Mouse (Mus musculus) midbrain, embryonic 16.5 days (tissue): ENCODE measurements around the gene Vash1. TPM values are rescaled to one million over a fixed set of nuclear protein-coding genes. Genes with fewer than 3 reads are reported as not detected.

Experiments
- ATAC-seq: fragments of 200-750 bp; cut with Nextera tagmentation; 2 replicates; pipeline ENCODE4 v1.8.0; 2017; ENCODE audit warnings: moderate TSS enrichment
- H3K27ac ChIP-seq: fragments of 300-500 bp; sonication (generic); 2 replicates; pipeline ENCODE4 v1.5.1; 2014; ENCODE audit warnings: mild to moderate bottlenecking, low read length, mixed read lengths
- H3K27me3 ChIP-seq: fragments of 300-500 bp; sonication (generic); 2 replicates; pipeline ENCODE4 v1.6.1; 2014; ENCODE audit warnings: low read depth, low read length, mixed read lengths; ENCODE audit not compliant: control insufficient read depth, insufficient read depth
- H3K36me3 ChIP-seq: fragments of 300-500 bp; sonication (generic); 2 replicates; pipeline ENCODE4 v1.6.1; 2014; ENCODE audit warnings: mild to moderate bottlenecking, low read length, moderate library complexity, mixed read lengths; ENCODE audit not compliant: control insufficient read depth, insufficient read depth
- H3K4me1 ChIP-seq: fragments of 300-500 bp; sonication (generic); 2 replicates; pipeline ENCODE4 v1.6.1; 2014; ENCODE audit warnings: mild to moderate bottlenecking, low read length, mixed read lengths; ENCODE audit not compliant: control insufficient read depth, insufficient read depth
- H3K4me2 ChIP-seq: fragments of 300-500 bp; sonication (generic); 2 replicates; pipeline ENCODE4 v1.6.1; 2014; ENCODE audit warnings: mild to moderate bottlenecking, low read length, mixed read lengths
- H3K4me3 ChIP-seq: fragments of 300-500 bp; sonication (generic); 2 replicates; pipeline ENCODE4 v1.5.1; 2014; ENCODE audit warnings: low read depth, mild to moderate bottlenecking, low read length, moderate library complexity, mixed read lengths
- H3K9ac ChIP-seq: fragments of 300-500 bp; sonication (generic); 2 replicates; pipeline ENCODE4 v1.6.1; 2014; ENCODE audit warnings: low read depth, low read length, mixed read lengths
- H3K9me3 ChIP-seq: fragments of 300-500 bp; sonication (generic); replicated peaks from 2 replicates; pipeline ENCODE4 v1.6.1; 2014; ENCODE audit warnings: mild to moderate bottlenecking, low read length, mixed read lengths; ENCODE audit not compliant: control insufficient read depth, poor library complexity, severe bottlenecking
- WGBS: fragments of 180-500 bp; shearing (Covaris S2); extraction: QIAGEN DNeasy Blood & Tissue Kit; methylation state at CpG from one replicate; pipeline ENCODE4 v1.1.7; 2014; 5-methylcytosine and 5-hydroxymethylcytosine counted together
- polyA plus RNA-seq: library from polyadenylated mRNA; unstranded; fragments of >200 nt; fragmentation: Nextera tagmentation; extraction: Ambion mirVana; gene quantifications from 2 replicates; pipeline ENCODE4 v1.2.1, GENCODE M21; 2015

Gene Vash1
- polyA plus RNA-seq, 1 experiment from 2014 or later, result 30.0 TPM

DNA sequence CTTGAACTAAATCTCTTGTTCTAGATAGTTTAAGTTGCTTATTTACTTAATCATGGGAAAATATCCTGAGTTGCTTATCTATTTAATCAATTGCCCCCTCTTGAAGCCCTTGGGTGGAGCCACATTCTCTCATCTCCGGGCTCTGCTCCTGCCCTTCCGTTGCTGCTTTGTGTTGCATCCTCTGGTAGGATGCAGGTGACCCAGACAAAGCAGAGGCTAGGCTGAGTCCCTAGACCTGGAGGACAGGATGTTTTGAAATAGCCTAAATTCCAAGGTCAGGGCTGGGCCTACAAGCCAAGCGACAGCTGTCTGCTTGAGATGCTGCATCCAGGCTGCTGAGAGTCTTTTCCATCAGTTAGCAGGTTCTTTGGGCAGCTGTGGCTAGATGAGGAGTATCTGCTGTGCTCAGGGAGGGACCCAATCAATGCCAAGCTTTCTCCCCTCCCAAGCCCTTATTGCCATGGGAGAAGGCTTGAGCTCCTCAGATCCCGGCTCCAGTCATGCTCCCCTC lies 9.0 kb downstream of the Vash1 start:
- Histone ChIP-seq H3K4me3 (no peak overlapping the region), H3K27ac (no peak overlapping the region), H3K4me2 (no peak overlapping the region), H3K27me3 (no peaks in the 10 kb centered on the region), H3K9ac (no peak overlapping the region), H3K9me3 (no peaks in the 10 kb centered on the region), H3K36me3 (peaks cover 28% of the 10 kb centered on the region), H3K4me1 (peaks cover 27% of the 10 kb centered on the region)
- ATAC-seq, result no peak
- 75% methylated on average over 4 of the region's 4 CpGs for WGBS

DNA sequence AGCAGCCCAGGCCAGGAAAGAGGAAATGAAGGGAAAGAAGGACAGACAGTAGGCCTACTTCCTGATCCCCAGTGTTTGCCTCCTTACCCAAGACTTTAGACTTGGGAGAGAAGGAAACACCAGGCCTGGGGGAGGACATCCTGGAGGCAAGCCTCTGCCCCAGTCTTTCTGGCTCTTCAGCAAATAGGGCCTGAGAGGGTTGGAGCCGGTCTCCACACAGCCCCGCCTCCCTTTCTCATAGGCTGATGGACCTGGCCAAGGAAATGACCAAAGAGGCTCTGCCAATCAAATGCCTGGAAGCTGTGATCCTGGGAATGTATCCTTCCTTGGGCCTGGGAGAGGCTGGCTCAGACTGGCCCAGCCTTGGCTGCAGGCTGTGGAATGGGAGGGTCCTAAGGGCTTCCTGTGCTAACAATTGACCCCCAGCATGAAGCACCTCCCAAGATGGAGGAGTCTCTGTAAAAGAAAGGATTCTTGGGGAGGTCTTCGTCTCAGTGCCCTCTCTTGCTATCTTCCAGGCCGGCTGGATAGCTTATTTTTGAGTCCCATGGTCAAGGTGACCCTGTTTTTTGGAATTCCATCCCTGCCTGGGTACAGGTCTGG lies 9.6 kb downstream of the Vash1 start:
- ATAC-seq, result no peak
- Histone ChIP-seq H3K9ac (no peak overlapping the region), H3K27me3 (no peaks in the 10 kb centered on the region), H3K27ac (no peak overlapping the region), H3K9me3 (no peaks in the 10 kb centered on the region), H3K4me2 (no peak overlapping the region), H3K4me3 (no peak overlapping the region), H3K36me3 (peaks cover 28% of the 10 kb centered on the region), H3K4me1 (peaks cover 22% of the 10 kb centered on the region)
- 87% methylated on average over 4 of the region's 4 CpGs for WGBS

GRCm38 (mm10) chr12:86688917-86689316 lies 10.4 kb downstream of the Vash1 start:
- no peak overlapping the region for H3K4me3 ChIP-seq
- no peaks in the 10 kb centered on the region for H3K27me3 ChIP-seq
- H3K9ac ChIP-seq, result no peak overlapping the region
- ATAC-seq, result no peak
- H3K27ac ChIP-seq, result no peak overlapping the region
- 97% methylated on average over 27 of the region's 27 CpGs for WGBS
- no peaks in the 10 kb centered on the region for H3K9me3 ChIP-seq
- H3K4me2 ChIP-seq, result no peak overlapping the region
- H3K36me3 ChIP-seq, result peaks cover 28% of the 10 kb centered on the region
- peaks cover 14% of the 10 kb centered on the region for H3K4me1 ChIP-seq

DNA sequence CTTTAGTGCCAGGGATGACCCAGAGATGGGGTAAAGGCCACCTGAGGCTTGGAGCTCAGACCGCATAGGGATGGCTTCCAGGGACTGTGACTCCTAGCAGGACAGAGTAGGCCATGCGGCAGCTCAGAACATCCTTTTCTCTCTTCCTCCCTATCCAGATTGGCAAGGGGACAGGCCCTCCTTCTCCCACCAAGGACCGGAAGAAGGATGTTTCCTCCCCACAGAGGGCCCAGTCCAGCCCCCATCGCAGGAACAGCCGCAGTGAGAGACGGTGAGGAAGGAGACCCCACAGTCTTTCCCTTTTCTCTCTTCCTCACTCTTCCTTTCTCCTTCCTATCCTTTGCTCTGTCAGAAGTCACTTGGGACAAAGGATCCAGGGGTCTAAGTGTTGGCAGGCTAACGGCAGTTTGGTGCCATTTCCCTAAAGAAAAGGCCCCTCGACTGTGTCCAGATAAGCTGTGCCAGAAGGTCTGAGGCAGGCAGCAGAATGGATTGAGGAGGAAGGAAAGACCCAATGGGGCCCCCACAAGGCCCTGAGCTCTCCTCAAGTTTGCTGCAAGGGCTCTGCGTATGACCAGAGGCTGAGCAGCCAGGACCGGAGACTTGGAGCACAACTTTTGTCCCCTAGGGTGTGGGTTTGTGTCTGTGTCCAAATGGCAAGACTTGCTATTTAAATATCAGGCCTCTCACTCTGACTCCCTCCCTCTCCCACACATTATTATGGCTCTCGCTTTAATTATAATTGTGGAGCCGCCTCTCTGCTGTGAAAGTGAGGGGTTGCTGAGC lies 12.4 kb downstream of the Vash1 start:
- H3K36me3 ChIP-seq, result peaks cover 34% of the 10 kb centered on the region
- no peak overlapping the region for H3K27ac ChIP-seq
- 85% methylated on average over 12 of the region's 12 CpGs for WGBS
- H3K9me3 ChIP-seq, result no peaks in the 10 kb centered on the region
- H3K4me2 ChIP-seq, result no peak overlapping the region
- H3K4me3 ChIP-seq, result no peak overlapping the region
- ATAC-seq, result no peak
- no peaks in the 10 kb centered on the region for H3K4me1 ChIP-seq
- no peak overlapping the region for H3K9ac ChIP-seq
- H3K27me3 ChIP-seq, result no peaks in the 10 kb centered on the region

- Histone ChIP-seq H3K9me3 (no peaks in the 10 kb centered on the region), H3K9ac (no peak overlapping the region), H3K27ac (no peak overlapping the region), H3K4me2 (no peak overlapping the region), H3K4me1 (no peaks in the 10 kb centered on the region; the same call in 1 of the 2 replicates), H3K27me3 (no peaks in the 10 kb centered on the region), H3K4me3 (no peak overlapping the region), H3K36me3 (peaks cover 37% of the 10 kb centered on the region)
- WGBS, result 70% methylated on average over 5 of the region's 5 CpGs
- no peak for ATAC-seq
Measured at GRCm38 (mm10) chr12:86692471-86693356, 14.2 kb downstream of the Vash1 start.

DNA sequence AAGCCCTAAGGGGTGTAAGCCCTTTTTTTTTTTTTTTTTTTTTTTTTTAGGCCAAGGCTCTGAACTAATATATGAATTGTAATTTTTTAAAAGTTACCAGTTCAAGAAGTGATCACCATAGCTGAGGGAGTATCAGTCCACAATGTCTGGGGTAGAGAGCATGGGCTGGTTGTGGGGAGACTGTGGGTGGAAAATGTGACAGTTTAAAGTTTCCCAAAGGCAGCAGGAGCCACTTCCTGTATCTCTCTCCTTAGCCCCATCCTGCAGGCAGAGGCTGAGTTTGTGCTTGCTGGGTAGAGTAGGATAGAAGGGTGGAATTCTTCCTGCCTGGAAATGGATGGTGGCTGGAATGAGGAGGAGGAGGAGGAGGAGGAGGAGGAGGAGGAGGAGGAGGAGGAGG lies 14.9 kb downstream of the Vash1 start:
- no peak for ATAC-seq
- H3K27me3 ChIP-seq, result no peaks in the 10 kb centered on the region
- H3K36me3 ChIP-seq, result peaks cover 33% of the 10 kb centered on the region
- no peaks in the 10 kb centered on the region for H3K9me3 ChIP-seq
- no peak overlapping the region for H3K27ac ChIP-seq
- no peak overlapping the region for H3K9ac ChIP-seq
- H3K4me2 ChIP-seq, result no peak overlapping the region
- H3K4me3 ChIP-seq, result no peak overlapping the region
- peaks cover 3% of the 10 kb centered on the region; the same call in 1 of the 2 replicates for H3K4me1 ChIP-seq

GRCm38 (mm10) chr12:86694441-86694840 lies 15.9 kb downstream of the Vash1 start:
- H3K36me3 ChIP-seq, result peaks cover 24% of the 10 kb centered on the region
- H3K4me1 ChIP-seq, result peaks cover 5% of the 10 kb centered on the region; the same call in 1 of the 2 replicates
- ATAC-seq, result no peak
- no peak overlapping the region for H3K9ac ChIP-seq
- H3K27ac ChIP-seq, result no peak overlapping the region
- H3K9me3 ChIP-seq, result no peaks in the 10 kb centered on the region
- no peak overlapping the region for H3K4me2 ChIP-seq
- no peak overlapping the region for H3K4me3 ChIP-seq
- H3K27me3 ChIP-seq, result no peaks in the 10 kb centered on the region
- WGBS, result 94% methylated on average over 1 of the region's 1 CpGs

DNA sequence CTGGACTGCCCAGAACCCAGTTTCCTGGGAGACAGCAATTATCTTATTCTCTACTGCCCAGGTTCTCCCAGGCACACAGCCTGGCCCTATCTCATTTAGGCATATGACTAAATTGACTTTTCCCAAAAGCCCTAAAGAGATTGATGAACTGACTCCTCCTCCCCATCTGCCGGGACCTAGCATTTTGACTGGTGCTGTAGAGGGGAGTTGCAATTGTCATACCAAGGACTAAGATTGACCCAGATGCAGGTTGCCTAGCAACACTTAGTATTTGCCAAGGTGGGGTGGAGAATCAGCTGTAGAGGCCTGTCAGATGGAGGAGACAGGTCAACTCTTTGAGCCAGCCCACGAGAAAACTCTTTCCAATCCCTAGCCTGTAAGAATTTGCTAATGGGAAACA lies 19.5 kb downstream of the Vash1 start:
- Histone ChIP-seq H3K4me3 (no peak overlapping the region), H3K9ac (no peak overlapping the region), H3K9me3 (no peaks in the 10 kb centered on the region), H3K36me3 (peaks cover 14% of the 10 kb centered on the region; the same call in 1 of the 2 replicates), H3K4me1 (peaks cover 12% of the 10 kb centered on the region; the same call in 1 of the 2 replicates), H3K27ac (no peak overlapping the region), H3K4me2 (no peak overlapping the region), H3K27me3 (no peaks in the 10 kb centered on the region)
- ATAC-seq, result no peak
- 39% methylated on average over 2 of the region's 2 CpGs for WGBS
